Mouse (Mus musculus) induced T-regulatory cell, adult 2 months (primary cell): ENCODE measurements around the gene Btbd35f27.
"Not testable (repeated sequence)": the region's sequence is repeated elsewhere in the genome, so short reads cannot be mapped to it uniquely, and the experiment has no call there.

ENCODE experiments used
- DNase-seq: peaks from one replicate; pipeline ENCODE4 v3.0.0-alpha.2; 2012; ENCODE audit warnings: low read depth

Gene Btbd35f27

GRCm38 (mm10) chrX:4951835-4952234 is at the start of gene Btbd35f27:
Gene Btbd35f27, plus strand, starts transcription at chrX:4952135.
- not testable (repeated sequence) for DNase-seq
